Mouse (Mus musculus) gastrocnemius, postnatal 14 days (tissue): ENCODE measurements at regions not wholly inside any gene's neighbourhood (a gene's known extent, or its start where the extent isn't known, plus 50 kb on each side); places are given as distances from the start of the nearest gene placed in this dataset.

Source experiments
- DNase-seq: peaks from one replicate; pipeline ENCODE4 v3.0.0; 2021; ENCODE audit warnings: mixed read lengths
- intact Hi-C: fragments of 180-260 bp; cut with DNase I; formaldehyde crosslinking; loops from one replicate; pipeline ENCODE4 v1.15.1; 2025; ENCODE audit warnings: low total_unique reads

DNA sequence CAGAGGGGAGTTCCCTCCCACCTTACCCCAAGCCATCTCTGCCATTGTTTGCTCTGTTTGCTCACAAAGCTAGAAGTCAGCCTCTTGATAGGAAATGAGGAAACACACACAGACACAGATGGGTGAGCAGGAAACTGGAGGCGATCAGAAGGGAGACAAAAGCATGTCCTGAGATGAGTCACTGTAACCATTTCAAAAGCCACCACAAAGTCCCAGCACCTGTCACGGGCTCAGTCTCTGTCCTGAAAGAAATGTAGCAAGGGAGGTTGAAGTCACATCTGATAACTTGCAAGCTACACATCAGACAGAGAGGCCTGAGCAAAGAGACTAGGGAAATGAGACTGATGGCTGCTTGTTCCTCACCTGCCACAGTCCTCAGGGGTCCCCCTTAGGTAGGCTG, 89.6 kb upstream of the Egln3 start:
- DNase-seq: no peak
- intact Hi-C loops: no loop called here

DNA sequence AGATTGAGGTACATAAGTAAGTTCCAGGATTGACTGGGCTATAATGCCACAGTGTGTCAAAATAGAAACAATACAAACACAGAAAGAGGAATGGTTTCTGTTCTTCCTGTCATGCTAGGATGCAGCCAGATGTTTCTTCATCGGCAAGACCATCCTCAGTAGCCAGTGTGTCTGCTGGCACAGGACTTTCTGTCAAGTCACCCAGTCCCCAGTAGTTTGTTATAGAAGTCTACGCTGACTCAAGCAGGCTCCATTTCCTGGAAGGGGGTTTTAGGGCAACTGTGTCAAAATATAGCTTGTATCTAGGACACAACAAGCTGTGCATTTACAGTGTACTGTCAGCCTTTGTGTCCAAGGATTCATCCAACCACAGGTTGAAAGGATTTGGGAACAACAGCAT, 86.7 kb upstream of the Egln3 start:
- intact Hi-C loops: no loop called here
- DNase-seq: no peak

DNA sequence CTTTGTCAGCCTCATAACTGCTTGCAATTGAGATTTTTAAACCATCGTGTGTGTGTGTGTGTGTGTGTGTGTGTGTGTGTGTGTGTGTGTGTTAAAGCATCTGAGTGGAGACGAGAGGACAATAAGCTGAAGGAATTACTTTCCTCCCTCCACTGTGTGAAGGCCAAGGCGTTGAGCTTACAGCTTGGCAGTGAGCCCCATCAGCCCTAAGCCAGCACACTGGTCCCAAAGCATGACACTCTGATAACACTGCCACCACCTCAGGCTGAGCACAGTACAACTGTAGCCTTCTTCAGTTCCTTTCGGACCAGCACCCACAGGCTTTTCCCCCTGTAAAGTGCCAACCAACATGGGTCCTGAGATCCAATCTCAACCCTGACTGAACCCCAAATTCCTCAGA, 85.1 kb upstream of the Egln3 start:
- no peak for DNase-seq
- intact Hi-C loops: no loop called here

DNA sequence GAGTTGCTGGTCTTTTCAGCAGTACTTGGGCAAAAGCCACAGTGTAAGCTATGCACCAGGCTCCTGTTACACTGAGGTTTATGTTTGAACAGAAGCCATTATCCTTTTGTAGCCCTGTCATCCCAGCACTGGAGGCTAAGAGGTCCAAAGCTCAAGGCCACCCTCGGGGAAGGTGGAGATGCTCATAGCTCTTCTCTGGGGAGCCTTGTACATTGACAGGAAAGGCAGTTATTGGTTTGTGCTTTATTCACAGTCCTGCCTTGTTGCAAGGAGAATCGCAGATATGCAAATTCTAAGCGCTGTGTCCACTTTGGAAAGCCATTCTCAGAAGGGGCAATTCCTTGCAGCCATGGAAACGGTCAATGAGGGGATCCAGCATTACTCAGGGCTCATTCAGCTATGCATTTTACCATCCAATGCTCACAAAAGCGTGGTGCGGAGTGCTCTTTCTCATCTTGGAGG, 84.4 kb upstream of the Egln3 start:
- intact Hi-C loops: no loop called here

DNA sequence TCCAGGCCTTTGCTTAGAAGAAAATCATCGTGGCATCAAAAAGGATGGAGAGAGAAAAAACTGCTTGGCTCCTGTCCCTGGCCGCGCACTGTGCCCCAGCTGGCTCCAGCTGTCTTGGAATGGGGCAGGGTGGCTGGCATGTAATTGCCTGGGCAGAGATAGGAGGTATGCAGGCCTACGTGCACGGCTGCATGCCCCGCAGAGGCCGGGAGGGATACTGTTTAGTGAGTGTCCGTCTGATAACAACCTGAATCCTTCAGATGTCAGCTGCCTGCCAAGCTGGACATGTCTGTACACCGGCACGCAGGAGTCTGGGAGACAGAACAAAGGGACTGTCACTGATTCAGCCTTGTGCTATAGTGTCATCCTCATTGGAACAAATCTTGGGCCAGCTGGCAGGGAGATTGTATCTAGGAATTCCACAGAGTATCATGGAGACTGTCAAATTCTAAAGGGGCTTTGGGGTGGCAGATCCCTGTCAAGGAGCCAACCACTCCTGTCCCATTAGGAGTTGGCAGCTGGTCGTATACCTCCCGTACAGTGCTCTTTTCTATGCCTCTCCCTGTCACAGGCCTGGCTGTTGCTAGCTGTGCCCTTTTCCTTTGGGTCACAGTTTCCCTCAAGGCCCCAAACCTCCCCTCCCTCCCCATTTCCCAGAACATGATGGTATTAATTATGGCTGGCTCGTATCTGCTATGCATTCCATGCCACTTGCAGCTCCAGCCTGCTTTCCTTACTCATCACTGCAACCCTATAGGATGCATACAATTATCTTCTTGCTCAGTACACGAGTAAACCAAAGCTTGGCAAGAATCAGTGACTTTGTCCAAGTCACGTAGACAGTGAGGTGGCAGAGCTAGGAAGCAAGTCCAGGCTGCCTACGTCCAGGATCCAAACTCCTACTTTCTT, 83.5 kb upstream of the Egln3 start:
- intact Hi-C loops: no loop called here
- DNase-seq: peak; percentile 44

More for the DNA sequence above, 84.4 kb upstream of the Egln3 start:
- no peak for DNase-seq

DNA sequence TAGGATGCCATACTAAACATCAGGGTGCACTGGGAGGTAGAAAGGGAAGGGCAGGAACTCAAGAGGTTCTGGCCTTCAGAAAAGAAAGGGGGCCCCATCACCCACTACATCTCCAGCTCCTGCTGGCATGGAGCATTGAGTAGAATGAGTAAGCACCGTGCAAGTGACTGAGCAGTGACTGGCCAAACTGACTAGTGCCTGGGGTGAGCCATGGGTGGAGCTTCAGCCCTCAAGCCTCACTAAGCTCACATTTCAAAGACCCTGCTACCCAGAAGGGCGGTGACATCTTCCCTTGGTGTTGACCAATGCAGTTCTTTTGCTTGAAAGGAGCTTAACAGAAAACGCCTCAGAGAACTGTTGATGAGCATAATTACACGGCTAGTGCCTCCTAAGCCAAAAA, 80.0 kb upstream of the Egln3 start:
- intact Hi-C loops: no loop called here
- no peak for DNase-seq

DNA sequence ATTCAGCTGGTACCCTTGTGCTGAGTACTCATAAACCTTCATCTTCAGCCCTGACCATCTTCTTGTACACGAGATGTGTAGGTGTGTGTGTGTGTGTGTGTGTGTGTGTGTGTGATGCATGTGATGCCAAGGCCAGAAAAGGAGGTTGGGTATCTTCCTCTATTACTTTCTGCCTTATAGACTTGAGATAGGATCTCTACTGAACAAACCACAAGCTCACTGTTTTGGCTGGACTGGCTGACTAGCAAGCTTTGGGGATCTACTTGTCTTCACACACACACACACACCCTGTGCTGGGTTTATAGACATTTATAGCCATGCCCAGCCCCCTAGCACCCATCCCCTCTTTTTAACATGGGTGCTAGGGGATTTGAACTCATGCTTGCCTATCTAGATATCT, 79.4 kb upstream of the Egln3 start:
- no peak for DNase-seq
- intact Hi-C loops: no loop called here

DNA sequence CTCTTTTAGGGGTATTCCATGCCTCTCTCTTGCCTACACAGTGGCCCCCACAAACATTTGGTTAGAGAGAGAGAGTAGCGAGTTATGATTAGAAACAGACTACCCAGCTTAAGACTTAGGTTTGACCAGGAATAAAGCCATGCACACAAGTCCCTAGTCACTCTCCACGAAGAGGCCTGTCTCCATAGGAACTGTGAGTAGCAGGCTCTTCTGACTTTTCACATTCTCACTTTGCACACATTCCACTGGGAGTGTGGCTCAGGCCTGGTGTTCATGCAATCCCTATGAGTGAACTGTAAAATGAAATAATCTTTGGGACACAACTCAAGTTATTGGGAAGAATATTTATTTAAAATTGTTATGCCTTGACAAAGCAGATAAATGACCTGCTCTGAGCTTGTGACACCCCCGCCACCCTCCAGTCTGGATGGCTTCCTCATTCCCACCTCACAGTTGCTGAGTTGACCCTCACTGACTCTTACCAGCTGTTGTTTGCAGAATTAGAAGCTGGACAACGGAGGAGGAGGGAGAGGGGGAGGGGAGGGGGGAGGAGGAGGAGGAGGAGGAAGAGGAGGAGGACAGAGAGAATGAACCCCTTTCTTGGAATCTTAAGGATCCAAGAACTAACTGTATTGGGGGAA, 78.7 kb upstream of the Egln3 start:
- no peak for DNase-seq
- intact Hi-C loops: no loop called here

DNA sequence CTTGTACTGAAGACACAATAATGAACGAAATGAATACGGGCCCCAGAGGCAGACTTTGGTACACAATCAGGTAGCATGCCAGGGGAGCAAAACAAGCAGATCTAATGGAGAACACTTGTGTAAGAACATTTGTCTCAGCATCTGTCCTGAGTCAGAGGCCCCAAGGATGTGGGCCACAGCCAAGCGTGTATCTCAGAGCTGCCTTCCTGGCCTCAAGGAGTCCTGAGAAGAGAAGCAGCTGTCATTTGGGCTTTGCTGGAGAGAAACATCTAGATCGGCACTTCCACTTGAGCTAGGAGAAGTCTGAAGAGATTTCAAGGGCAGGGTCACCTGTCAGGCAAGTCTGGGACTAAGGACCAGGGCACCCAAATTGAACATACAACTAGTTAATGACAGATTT, 76.8 kb upstream of the Egln3 start:
- intact Hi-C loops: no loop called here
- DNase-seq: no peak

DNA sequence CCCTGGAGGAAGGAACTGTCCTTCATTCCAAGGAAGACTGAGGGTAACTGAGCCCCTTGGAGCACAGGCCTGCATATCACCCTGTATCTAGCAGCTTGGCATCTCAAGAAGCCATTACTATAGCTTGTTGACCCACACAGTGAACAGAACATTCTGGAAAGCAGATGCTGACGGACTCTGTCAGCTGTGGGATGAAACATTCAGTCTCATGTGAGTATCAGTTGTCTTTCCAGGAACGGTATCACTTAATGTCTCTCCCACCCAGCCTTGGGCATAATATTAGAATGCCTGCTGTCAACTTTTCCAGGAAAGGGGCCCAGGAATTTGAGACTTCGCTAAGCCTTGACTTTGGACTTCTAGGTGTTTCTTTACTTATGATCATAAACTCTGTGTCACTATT, 76.3 kb upstream of the Egln3 start:
- intact Hi-C loops: no loop called here
- no peak for DNase-seq

DNA sequence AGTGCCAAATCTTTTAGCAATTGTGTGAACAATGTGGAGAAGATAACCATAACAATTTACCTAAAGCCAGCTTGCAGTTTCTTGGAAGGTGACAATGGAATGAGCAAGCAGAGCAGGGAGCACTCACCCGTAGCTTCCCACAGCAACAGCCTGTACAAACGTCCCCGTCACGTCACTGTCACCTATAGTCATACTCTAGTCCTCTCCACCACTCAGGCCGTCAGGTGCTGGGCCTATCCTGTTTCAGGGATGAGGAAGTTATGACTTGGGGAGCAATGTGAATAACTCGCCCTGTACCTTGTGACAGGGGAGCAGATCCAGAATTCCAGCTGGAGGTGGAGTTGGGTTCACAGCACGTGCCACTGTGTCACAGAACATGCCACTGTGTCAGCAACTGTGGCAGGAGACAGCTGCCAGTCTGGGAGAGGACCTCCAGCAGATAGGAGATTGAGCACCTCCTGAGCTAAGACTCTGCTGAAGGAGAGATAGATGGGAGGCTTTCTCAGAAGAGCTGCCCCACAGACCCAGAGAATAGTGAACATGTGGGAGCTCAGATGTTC, 73.4 kb upstream of the Egln3 start:
- intact Hi-C loops: no loop called here
- no peak for DNase-seq

DNA sequence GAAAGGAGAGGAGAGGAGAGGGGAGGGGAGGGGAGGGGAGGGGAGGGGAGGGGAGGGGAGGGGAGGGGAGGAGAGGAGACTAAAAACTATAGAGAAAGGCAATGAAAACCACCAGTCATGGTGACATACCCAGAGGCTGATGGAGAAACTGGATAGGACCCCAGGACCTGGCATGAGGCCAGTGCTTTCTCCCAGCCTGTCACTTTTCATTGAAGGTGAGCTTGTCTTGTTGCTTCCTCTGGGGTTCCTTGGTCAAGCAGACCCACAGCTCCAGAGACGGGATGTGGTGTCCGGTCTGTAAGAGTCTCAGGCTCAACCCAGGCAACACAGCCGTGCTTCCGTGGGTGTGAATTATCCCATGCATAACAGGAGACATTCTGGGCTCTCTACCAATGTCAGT, 69.8 kb upstream of the Egln3 start:
- no peak for DNase-seq
- intact Hi-C loops: no loop called here

DNA sequence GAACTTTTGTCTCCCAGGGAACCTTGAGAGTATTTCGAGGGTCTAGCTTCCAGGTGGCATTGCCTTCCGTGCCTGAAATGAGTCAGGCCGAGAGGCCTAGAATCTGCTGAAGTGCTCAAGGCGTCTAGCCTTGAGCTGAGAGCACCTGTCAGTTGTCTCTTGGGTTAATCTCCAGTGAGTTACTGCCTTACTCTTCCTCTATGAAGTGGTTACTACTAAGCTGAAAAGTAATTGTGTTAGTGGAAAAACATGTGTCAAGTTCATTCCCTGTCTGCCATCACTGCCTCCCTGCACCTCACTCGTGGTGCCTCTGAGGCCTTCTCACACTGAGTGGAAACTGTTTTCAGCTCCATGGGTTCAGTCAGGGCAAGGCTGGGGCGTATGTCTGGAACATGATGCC, 69.0 kb upstream of the Egln3 start:
- no peak for DNase-seq
- intact Hi-C loops: no loop called here

DNA sequence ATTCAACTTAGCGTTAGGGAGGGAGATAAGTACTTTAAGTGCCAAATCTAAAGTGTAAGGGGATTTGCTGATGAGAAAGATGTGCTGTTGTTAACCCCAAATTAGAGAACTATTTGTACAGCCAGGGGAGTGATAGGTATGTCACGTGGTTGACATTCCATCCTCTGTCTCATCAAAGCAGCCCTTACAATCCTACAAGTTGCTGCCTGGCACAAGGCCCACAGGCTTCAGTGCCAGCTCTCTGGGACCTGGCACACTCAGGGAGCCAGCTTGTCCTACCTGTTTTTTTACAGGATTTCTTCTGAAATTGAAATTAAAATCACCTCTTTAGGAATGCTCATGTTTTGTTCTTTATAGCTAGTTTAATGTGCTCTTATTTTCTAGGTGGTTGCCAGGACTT, 68.6 kb upstream of the Egln3 start:
- intact Hi-C loops: no loop called here
- no peak for DNase-seq

DNA sequence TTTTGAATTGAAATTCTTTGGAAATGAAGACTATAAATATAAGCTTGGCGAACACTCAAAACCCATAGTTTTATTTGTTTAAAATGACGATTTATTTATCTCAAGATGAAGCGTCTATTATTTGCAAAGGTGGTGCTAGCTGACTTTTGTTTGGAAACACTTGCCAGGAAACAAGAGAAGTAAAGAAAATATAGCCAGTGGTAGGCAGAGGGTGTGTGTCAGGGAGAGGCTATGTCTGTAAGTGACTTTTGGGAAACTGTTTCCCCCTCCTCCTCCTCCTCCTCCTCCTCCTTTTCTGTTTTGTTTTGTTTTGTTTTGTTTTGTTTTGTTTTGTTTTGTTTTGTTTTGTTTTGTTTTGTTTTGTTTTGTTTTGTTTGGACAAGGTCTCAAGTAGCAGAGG, 62.2 kb upstream of the Egln3 start:
- intact Hi-C loops: no loop called here
- no peak for DNase-seq

DNA sequence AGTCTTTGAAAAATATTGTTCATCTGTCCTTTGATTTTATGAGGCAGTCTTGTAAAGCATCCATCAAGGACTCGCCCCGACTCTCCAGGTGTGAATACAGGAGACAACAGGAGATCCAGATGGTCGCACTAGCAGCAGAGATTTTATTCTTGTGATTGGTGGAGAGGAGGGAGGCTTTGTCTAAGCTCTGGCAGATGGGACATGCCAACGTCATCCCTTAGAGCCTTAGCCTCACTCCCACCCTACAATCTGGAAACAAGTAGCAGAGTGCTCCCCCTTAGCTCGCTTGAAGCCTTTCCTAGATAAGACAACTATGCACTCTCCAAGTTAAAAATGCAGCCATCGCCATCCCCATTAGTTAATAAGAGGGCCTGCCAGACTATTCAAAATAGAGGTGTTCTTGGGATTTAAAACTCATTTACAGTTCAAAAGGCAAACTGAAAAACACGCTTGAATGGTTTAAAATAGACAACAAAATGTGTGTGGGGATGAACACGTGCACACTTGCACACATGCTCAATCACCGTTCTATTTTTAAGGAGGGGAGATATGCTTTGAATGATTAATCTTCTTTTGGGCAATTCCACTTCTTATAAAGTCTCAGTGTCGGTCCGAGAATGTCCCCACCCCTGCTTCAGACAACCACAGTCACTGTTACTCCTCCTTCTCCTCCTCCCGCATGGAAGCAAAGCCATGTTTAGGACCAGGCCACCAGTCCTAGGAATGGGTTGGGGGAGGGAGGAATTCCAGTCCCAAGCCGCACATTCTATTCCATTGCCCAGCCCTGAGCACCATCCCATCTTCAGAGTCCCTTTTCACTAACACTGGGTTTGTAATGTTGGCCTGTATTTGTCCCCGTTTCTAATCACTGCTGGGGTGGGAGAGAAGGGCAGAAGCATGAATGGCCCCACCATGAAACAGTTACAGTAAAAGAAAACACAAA, 61.5 kb upstream of the Egln3 start:
- intact Hi-C loops: no loop called here
- DNase-seq: no peak

DNA sequence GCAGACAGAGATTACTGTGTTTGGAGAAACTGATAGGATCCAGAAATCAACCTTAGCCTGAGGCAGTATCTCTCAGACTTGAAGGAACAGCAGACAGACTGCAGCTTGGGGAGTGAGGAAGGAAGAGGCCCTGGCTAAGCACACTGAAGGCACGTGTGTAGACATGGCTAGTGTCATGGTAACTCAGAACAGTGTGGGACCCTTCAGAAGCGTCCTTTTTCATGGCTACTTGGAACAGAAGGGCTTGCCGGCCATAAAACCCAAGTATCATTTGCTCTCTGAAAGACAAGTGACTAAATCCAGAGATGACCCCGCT, 60.7 kb upstream of the Egln3 start:
- intact Hi-C loops: no loop called here
- no peak for DNase-seq

DNA sequence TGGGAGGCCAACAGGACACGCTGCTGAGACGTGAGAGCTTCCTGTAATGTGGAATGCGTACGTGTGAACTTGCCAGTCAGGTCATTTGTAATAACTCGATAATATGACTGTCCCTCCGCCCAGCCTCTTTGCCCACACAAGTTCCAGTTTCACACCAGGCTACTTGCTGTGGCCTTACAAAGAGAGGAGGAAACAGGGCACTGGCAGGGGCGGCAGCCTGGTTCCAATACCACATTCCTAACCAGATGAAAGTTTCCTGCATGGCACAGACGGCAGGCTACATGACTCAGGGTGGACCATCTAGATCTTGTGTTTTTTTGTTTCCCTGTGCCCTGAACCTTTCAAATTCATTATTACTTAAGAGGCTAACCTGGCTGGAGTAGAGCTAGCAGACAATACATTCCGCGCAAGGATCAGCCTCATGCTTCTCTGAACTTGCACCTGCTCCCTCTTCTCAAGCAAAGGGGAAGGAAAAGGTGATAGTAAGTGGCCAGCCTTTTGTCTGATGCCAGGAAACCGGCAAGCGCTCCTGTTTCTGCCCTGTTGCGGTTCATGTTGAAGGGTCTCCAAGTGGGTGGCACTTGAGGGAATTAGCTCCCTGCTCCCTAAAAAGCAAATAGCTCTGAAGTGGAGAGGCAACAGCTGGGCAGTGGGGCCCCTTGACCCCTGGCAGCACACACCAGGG, 60.2 kb upstream of the Egln3 start:
- intact Hi-C loops: no loop called here

DNA sequence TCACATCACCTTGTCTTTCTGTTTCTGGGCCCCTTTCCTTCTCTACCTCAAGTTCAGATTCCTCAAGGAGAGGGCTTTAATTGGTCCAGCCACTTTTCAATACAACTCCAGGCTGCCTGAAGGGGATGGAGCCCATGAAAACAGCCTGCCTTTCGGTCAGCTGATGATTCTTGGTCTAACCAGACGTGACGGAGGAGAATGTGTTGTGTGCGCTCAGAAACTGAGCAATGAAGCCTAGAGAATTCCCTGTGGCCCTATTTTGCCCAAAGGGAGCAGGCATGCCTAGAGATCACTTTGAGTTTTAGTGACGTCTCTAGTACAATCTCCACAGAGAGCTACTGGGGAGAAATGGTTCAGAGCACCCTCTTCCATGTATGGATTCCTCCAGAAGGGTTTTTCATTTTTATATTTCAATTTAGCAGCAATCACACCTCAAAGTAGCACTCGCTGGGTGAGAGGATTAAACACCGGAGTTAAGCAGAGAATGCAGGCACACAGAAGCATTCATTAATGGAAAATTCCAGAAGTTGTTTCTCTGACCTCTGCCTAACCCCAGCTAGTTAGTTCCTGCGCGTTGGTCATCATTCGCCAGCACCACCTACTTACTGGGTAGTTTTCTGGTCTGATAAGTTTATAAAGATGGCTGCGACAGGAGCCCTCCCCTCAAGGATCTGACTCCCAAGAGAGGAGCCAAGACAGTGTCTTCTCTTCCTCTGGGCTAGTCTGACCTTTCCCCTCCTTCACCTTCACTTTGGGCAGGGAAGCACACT, 58.8 kb upstream of the Egln3 start:
- DNase-seq: no peak
- intact Hi-C loops: no loop called here

More for the DNA sequence above, 60.2 kb upstream of the Egln3 start:
- no peak for DNase-seq
